Mouse (Mus musculus) gastrocnemius, postnatal 14 days (tissue): Measurements from ENCODE around the gene Ergic2. TPM values are rescaled to one million over a fixed set of nuclear protein-coding genes. Genes with fewer than 3 reads are reported as not detected.

ENCODE experiments used
- DNase-seq: peaks from one replicate; pipeline ENCODE4 v3.0.0; 2021; ENCODE audit warnings: mixed read lengths
- intact Hi-C: fragments of 180-260 bp; cut with DNase I; formaldehyde crosslinking; loops from one replicate; pipeline ENCODE4 v1.15.1; 2025; ENCODE audit warnings: low total_unique reads
- long read RNA-seq, 2 experiments: library from polyadenylated mRNA; stranded (forward); transcript quantifications; one replicate each; pipeline ENCODE4 v2.0.0; 2021
- total RNA-seq, 2 experiments: library from RNA; stranded (reverse); gene quantifications; 2 replicates each; pipeline ENCODE4 v1.2.3; 2021

Ergic2 gene
- 10 to 100 TPM; 48.4 to 55.7 TPM for total RNA-seq
- long read RNA-seq, experiment 1, full-length matches to known transcripts = 56 of 63 reads
- long read RNA-seq, experiment 1, partial matches to known transcripts = 1 of 63 reads
- long read RNA-seq, experiment 1, other reads (novel, unspliced or antisense) = 6 of 63 reads
- long read RNA-seq, experiment 2, full-length matches to known transcripts = 64 of 72 reads
- long read RNA-seq, experiment 2, partial matches to known transcripts = 1 of 72 reads
- long read RNA-seq, experiment 2, other reads (novel, unspliced or antisense) = 7 of 72 reads

- intact Hi-C loops = no loop called here
- DNase-seq = peak; percentile 96
These were observed at the start of gene Ergic2 for GRCm38 (mm10) chr6:148211897-148212680. Gene Ergic2 (minus strand): TSS chr6:148212374.

GRCm38 (mm10) chr6:148260729-148261101 is 48.5 kb upstream of the Ergic2 start:
- intact Hi-C loops = no loop called here

GRCm38 (mm10) chr6:148259979-148260728 is 48.0 kb upstream of the Ergic2 start:
- DNase-seq = peak; percentile 38
- intact Hi-C loops = loop anchor here (10.0 kb wide), 1 partner anchor 425 kb away; no protein-coding TSS in a partner anchor

More at GRCm38 (mm10) chr6:148260729-148261101, 48.5 kb upstream of the Ergic2 start:
- DNase-seq = no peak

GRCm38 (mm10) chr6:148259074-148259473 is 46.9 kb upstream of the Ergic2 start:
- intact Hi-C loops = loop anchor here (10.0 kb wide), 1 partner anchor 426 kb away; no protein-coding TSS in a partner anchor

GRCm38 (mm10) chr6:148257805-148258204 is 45.6 kb upstream of the Ergic2 start:
- DNase-seq = no peak
- intact Hi-C loops = loop anchor here (10.0 kb wide), 1 partner anchor 427 kb away; no protein-coding TSS in a partner anchor

More at GRCm38 (mm10) chr6:148259074-148259473, 46.9 kb upstream of the Ergic2 start:
- no peak for DNase-seq

- intact Hi-C loops = loop anchor here (10.0 kb wide), 1 partner anchor 429 kb away; no protein-coding TSS in a partner anchor
These were observed 43.9 kb upstream of the Ergic2 start for GRCm38 (mm10) chr6:148256109-148256508.

GRCm38 (mm10) chr6:148255395-148256053 is 43.4 kb upstream of the Ergic2 start:
- intact Hi-C loops = loop anchor here (10.0 kb wide), 1 partner anchor 429 kb away; no protein-coding TSS in a partner anchor
- DNase-seq = no peak

More at GRCm38 (mm10) chr6:148256109-148256508, 43.9 kb upstream of the Ergic2 start:
- DNase-seq = no peak

- DNase-seq = no peak
- intact Hi-C loops = loop anchor here (10.0 kb wide), 1 partner anchor 666 kb away; no protein-coding TSS in a partner anchor
These were observed 37.0 kb upstream of the Ergic2 start for GRCm38 (mm10) chr6:148249221-148249620.

GRCm38 (mm10) chr6:148248625-148249024 is 36.5 kb upstream of the Ergic2 start:
- peak; percentile 24 for DNase-seq

GRCm38 (mm10) chr6:148246544-148246943 is 34.4 kb upstream of the Ergic2 start:
- intact Hi-C loops = loop anchor here (10.0 kb wide), 1 partner anchor 668 kb away; no protein-coding TSS in a partner anchor
- no peak for DNase-seq

More at GRCm38 (mm10) chr6:148248625-148249024, 36.5 kb upstream of the Ergic2 start:
- intact Hi-C loops = loop anchor here (10.0 kb wide), 1 partner anchor 666 kb away; no protein-coding TSS in a partner anchor

GRCm38 (mm10) chr6:148244836-148245235 is 32.7 kb upstream of the Ergic2 start:
- intact Hi-C loops = loop anchor here (10.0 kb wide), 1 partner anchor 670 kb away; no protein-coding TSS in a partner anchor
- DNase-seq = no peak

GRCm38 (mm10) chr6:148242304-148242703 is 30.1 kb upstream of the Ergic2 start:
- intact Hi-C loops = loop anchor here (10.0 kb wide), 1 partner anchor 672 kb away; no protein-coding TSS in a partner anchor
- no peak for DNase-seq

GRCm38 (mm10) chr6:148241685-148242084 is 29.5 kb upstream of the Ergic2 start:
- no peak for DNase-seq
- intact Hi-C loops = loop anchor here (10.0 kb wide), 1 partner anchor 673 kb away; no protein-coding TSS in a partner anchor

GRCm38 (mm10) chr6:148239311-148239710 is 27.1 kb upstream of the Ergic2 start:
- no peak for DNase-seq
- intact Hi-C loops = no loop called here

GRCm38 (mm10) chr6:148237453-148237852 is 25.3 kb upstream of the Ergic2 start:
- no peak for DNase-seq
- intact Hi-C loops = no loop called here

GRCm38 (mm10) chr6:148234105-148234828 is 22.1 kb upstream of the Ergic2 start:
- no peak for DNase-seq
- intact Hi-C loops = no loop called here

GRCm38 (mm10) chr6:148227542-148227941 is 15.4 kb upstream of the Ergic2 start:
- intact Hi-C loops = no loop called here
- DNase-seq = no peak

GRCm38 (mm10) chr6:148222686-148223085 is 10.5 kb upstream of the Ergic2 start:
- intact Hi-C loops = no loop called here
- DNase-seq = no peak
